Mouse (Mus musculus) testis, postnatal 14 days (tissue): Measurements from ENCODE around the gene Ddc.

ENCODE experiments used
- DNase-seq: peaks from one replicate; pipeline ENCODE4 v3.0.0; 2021; ENCODE audit warnings: low spot score

The Ddc gene

DNA sequence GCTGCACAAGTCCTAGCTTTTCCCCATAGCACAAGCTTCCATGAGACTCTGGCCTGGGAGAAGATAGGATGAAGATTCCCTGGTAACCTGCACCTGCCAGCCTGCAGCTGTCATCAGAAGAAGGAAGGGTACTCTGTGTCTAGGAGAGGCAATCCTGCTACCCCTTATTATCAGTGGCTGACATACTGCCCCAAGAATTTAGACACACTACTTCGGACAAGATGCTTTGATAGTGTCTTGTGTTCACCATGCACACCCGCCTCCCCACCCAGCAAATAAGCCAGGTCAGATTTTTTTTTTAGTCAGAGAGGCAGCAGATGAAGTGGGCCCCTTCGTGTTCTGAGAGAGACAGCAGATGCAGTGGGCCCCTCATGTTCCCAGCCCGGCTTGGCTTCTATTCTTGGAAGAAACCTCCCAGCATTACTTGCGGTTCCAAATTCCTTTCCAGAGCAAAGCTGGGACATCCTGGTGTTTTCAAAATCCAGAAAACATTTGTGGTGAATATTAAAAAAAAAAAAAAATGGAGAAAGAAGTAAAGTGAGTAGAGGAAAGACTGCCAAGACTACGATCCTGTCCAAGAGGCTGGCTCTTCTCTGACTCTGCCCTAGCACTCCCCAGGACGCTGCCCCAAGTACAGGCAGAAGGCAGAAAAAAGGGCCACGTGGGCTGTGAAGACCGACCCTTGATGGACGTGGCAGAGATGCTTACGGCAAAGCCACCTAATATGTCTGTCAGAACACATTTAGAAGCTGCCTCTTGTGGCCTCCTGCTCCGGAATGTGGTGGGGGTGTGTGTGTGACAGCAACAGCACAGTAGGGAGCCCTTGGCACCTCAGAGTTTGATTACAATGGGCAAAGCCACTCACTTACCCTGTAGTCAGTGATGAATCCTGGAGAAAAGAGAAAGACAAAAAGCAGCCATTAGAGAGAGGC is 73.7 kb downstream of the Ddc start:
- no peak for DNase-seq

GRCm38 (mm10) chr11:11822181-11823095 is 75.5 kb downstream of the Ddc start:
- DNase-seq, result no peak

DNA sequence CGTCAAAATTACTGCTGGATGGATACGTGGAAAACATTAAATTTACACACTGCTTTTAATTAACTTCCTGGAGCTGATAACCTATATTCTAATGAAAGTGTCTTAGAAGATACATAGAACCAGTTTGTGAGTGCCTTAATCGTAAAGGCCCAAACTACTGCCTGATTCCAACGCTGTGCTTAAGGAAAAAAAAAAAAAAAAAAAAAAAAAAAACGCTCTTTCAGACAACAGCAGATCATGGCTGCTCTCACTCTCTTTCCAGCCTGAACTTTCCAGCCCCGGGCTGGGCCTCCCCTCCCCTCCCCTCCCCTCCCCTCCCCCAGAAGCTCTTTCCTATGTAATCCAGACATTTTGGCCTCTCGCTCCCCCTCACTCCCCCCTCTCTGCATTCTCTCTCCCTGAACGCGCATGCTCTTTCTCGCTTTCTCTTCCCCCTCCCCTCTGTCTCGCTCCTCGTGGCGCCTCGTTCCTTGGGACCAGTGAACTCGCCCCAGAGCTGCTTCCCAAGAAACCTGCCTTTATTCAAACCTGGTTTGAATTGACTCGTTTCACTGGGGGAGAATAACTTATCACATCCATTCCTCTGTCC is 76.5 kb downstream of the Ddc start:
- peak; percentile 66 for DNase-seq

GRCm38 (mm10) chr11:11820737-11821136 is 77.2 kb downstream of the Ddc start:
- no peak for DNase-seq

DNA sequence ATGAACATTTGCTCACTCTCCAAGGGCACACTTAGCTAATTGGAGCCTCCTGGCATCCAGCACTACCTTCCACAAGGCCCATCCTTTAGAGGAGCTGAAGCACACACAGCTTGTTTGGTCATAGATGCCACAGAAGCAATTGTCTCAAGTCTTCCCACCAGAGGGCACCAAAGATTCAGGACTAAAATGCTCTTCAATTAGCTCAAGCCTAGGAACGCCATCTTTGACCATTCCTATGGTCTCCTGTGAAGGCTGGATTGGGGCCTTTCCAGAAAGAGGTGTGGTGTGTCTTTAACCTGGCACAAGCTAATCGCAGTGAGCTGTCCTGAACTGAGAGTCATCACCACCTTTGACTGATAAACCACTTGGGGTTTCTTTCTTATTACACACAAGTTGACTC is 77.7 kb downstream of the Ddc start:
- peak; percentile 53 for DNase-seq

DNA sequence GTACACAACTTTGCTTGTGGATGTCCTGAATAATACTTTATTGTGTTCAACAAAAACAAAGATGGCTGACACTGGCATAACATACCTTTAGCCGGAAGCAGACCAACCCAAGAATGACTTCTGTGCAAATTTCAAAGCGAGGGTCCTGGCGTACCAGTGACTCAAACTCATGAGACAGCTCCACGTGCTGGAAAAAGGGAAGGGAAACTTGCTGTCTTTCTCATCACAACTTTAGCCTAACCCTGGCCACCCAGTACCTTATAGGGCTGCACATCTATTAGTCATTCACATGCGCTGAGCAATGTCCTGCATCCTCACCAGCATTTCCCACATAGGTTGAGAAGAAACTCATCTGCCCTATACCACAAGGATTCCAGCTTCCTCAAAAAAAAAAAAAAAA is 78.7 kb downstream of the Ddc start:
- DNase-seq, result no peak

GRCm38 (mm10) chr11:11818797-11819196 is 79.1 kb downstream of the Ddc start:
- no peak for DNase-seq

- no peak for DNase-seq
Measured at GRCm38 (mm10) chr11:11815737-11816136, 82.2 kb downstream of the Ddc start.

DNA sequence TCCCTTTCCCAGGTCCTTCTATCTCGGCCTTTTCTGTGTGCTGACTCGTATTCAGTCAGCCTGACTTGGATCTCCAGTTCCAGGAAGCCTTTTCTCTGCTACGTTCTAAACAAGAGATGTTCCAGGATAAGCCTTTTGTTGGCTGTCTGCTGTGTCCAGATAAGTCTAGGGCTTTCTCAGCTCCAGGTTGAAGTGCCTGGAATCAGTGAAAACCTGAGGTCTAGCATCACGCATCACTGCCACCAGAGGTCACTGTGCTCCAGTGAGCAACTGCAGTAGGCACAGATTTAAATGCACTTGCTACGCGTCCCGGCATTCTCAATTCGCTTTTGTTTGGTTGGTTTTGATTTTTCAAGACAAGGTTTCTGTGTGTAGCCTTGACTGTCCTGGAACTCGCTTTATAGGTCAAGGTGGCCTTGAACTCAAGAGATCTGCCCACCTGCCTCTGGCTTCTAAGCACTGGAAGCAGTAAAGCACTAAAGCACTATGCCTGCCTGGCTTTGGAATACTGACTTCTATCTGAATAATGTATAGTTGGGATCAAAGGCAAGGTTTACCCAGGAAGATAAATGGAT is 86.0 kb downstream of the Ddc start:
- DNase-seq, result peak; percentile 38

DNA sequence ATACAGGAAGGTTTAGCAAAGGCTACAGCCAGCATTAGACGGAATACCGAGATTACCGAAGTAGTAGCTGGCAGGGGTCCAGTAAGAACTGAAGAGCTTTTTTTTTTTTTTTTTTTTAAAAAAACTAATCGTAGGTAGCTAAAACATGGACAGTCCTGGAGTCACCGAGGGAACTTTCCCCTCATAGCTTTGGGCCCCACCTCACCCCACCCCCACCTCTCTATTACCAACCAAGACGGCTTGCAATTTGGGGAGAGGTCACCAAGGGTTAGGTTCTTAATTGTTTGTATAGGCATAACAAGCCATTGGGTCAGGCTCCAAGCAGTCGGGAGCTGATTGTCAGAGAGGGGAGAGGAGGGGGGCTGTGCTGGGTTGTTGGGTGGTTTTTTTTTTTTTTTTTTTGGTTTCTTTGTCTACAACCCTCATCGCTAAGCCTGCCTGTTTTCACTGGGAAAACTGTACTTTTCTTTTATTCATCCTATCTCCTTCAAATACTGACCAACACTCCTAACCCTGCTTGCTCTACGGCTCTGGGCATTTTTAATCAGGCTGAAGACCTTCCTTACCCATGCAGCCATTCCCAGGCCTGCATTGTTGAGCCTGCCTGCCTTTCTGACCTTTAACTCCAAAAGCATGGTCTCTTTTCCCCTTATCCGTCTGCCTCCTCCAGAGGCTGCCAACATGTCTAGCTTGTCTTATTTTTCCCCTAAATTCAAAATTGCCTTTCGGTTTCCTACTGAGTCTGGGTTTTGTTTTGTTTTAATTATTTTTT is 88.4 kb downstream of the Ddc start:
- peak; percentile 30 for DNase-seq

DNA sequence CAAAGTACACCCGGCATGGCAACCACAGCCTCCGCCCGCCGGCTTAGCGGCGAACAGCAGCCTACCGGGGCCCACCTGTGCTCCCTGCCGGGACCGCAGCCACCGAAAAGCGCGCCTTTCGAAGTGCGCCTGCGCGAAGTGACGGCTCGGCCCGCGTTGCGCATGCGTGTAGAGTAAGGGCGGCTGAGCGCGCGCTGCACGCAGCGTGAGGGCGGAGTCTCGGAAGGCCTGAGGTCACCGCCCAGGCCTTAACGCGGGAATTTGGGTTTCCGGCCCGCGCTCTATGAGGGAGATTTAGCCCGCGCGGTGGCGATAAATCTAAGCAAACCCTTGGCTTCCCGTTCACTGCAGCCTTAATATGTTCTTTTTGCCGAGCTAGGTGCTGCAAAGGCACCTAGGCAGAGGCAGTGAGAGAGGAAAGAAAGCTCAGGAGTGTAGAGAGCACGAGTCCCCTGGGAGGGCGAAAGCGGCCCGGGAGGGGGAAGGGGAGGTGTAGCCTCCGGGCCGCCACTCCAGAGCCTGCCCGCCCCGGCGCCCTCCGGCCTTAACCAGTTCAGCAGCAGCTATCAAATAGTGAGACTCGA is 89.0 kb downstream of the Ddc start, which contains the start of gene Fignl1:
Gene Fignl1, minus strand, starts transcription at position 143 of the 584 bp plus-strand sequence.
- DNase-seq, result peak; percentile 96

DNA sequence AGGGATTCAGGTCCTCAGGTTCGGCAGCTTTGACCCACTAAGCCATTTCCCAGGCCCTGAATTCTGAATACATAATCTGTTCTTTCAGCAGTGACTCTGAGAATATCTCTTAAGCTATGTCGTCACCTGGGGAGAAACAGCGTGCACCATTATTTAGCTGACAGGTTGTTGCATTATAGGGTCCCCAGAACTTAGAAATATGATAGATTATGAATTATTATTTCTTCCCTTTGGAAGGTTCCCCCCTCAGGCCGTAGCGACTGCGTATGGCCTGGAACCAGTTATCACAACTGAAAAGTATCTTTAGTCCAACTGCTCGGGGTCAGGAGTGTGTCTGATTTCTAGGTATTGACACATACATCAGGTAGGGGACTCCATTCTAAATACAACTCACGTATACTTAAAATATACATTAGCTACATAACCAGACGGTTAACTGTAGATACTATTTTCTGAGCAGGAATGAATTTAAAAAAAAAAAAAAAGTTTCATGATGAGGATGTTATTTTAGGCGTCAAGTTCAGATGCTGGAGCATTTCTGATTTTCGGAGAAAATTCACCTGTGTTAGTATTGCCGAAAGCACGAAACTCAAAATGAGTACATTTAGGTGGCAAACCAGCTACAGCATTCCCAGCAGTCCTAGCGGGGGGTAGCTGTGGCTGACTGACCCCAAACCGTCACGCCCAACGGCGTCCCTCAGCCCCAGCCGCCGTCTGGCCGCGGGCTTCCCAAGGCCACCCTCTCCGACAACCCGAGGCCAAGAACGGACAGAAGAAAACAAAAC is 89.7 kb downstream of the Ddc start:
- DNase-seq, result no peak

DNA sequence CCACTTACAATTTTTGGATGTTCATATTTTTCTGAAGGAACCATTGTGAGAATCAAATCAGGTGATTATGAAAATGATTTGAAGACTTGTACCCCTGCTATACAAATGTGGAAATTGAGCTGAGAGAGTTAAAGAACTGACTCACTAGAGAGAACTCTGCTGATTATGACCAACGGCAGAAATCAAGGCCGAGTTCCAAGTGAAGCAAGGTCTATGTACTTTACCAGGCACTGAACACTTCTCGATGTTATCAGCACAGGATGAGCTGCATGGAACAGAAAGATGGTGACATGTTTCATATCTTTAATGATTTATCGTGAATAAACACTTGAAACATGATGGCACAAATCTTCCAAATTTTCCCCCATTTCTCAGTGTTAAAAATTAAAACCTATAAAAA is 92.0 kb downstream of the Ddc start:
- DNase-seq, result no peak

DNA sequence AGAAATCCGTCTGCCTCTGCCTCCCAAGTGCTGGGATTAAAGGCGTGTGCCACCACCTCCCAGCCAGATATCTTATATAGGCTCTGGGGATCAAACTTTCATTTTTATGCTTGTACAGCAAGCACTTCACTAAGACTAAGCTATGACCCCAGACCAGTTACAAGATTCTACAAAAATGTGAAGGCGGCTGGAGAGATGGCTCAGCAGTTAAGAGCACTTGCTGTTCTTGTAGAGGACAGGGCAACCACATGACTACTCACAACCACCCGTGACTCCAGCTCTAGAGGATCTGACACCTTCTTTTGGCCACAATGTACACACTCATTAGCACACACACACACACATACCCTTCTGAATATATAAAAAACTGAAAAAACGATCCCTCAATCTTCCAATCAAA is 93.5 kb downstream of the Ddc start:
- no peak for DNase-seq

DNA sequence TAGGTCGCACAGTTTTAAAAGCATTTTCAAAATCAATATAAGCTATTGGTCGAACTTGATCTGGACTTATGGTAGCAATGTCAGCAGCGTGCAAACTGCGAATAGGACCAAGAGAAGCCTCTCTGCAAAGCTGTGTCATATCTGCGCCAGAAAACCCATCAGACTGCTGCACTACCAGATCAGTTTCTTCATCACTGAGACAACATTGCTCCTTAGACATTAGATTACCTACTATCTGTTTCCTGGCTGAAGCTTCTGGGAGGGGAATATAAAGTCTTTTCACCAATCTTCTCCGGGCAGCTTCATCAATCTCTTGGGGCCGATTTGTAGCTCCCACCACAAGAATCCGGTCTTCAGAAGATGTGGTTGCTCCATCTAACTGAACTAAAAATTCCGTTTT is 96.9 kb downstream of the Ddc start:
- no peak for DNase-seq

GRCm38 (mm10) chr11:11800304-11800703 is 97.6 kb downstream of the Ddc start:
- no peak for DNase-seq

GRCm38 (mm10) chr11:11798690-11799089 is 99.3 kb downstream of the Ddc start:
- no peak for DNase-seq

GRCm38 (mm10) chr11:11794626-11795025 is 103.3 kb downstream of the Ddc start:
- no peak for DNase-seq

- DNase-seq, result peak; percentile 72
Measured at GRCm38 (mm10) chr11:11788521-11788974, 109.4 kb downstream of the Ddc start.

GRCm38 (mm10) chr11:11785457-11785856 is 112.5 kb downstream of the Ddc start:
- no peak for DNase-seq
